Mouse (Mus musculus) liver, adult 2 months (tissue): ENCODE measurements at regions not wholly inside any gene's neighbourhood (a gene's known extent, or its start where the extent isn't known, plus 50 kb on each side); places are given as distances from the start of the nearest gene placed in this dataset.
A peak's percentile ranks its signal among the peaks of the same experiment; 100 is the strongest.

ENCODE experiments used
- DNase-seq: peaks from one replicate; pipeline ENCODE4 v3.0.0-alpha.2; 2011; ENCODE audit warnings: low read depth, low spot score; ENCODE audit errors: extremely low read depth
- H3K27ac ChIP-seq: fragments of 200-500 bp; replicated peaks from 2 replicates; pipeline ENCODE4 v1.5.1; 2012; ENCODE audit warnings: low read depth, mild to moderate bottlenecking, control low read depth, inconsistent platforms, low read length; ENCODE audit not compliant: insufficient read depth
- H3K27me3 ChIP-seq: fragments of 200-500 bp; 2 replicates; pipeline ENCODE4 v1.6.1; 2012; ENCODE audit warnings: mild to moderate bottlenecking, moderate library complexity, low read length, inconsistent platforms; ENCODE audit not compliant: control insufficient read depth, insufficient read depth
- H3K36me3 ChIP-seq: fragments of 200-500 bp; 2 replicates; pipeline ENCODE4 v1.6.1; 2012; ENCODE audit warnings: low read length, inconsistent platforms; ENCODE audit not compliant: control insufficient read depth, insufficient read depth
- H3K4me1 ChIP-seq: fragments of 200-500 bp; 2 replicates; pipeline ENCODE4 v1.6.1; 2011; ENCODE audit warnings: low read length; ENCODE audit not compliant: control insufficient read depth, insufficient read depth
- H3K4me3 ChIP-seq: fragments of 200-500 bp; 2 replicates; pipeline ENCODE4 v1.5.1; 2011; ENCODE audit warnings: low read depth, mild to moderate bottlenecking, control low read depth, low read length, moderate library complexity; ENCODE audit not compliant: insufficient read depth
- H3K79me2 ChIP-seq: fragments of 200-500 bp; 2 replicates; pipeline ENCODE4 v1.6.1; 2012; ENCODE audit warnings: inconsistent platforms, mild to moderate bottlenecking, low read length, moderate library complexity; ENCODE audit not compliant: control insufficient read depth, insufficient read depth
- H3K9ac ChIP-seq: fragments of 200-500 bp; 2 replicates; pipeline ENCODE4 v1.6.1; 2012; ENCODE audit warnings: low read depth, mild to moderate bottlenecking, control low read depth, inconsistent platforms, low read length
- CTCF ChIP-seq: fragments of 200-500 bp; IDR thresholded peaks from 2 replicates; pipeline ENCODE4 v1.5.1; 2011; ENCODE audit warnings: low read depth, low read length, control low read depth
- POLR2A ChIP-seq: fragments of 200-500 bp; IDR thresholded peaks from 2 replicates; pipeline ENCODE4 v1.6.1; 2011; ENCODE audit warnings: low read length, control low read depth; ENCODE audit not compliant: insufficient read depth; ENCODE audit errors: extremely low read depth
- WGBS: fragments of 180-500 bp; shearing (Covaris S2); methylation state at CpG from one replicate; pipeline ENCODE4 v1.1.7; 2018; 5-methylcytosine and 5-hydroxymethylcytosine counted together

- no peaks in the 10 kb centered on the region for H3K79me2 ChIP-seq
- no peak for DNase-seq
- no peaks in the 10 kb centered on the region for H3K4me1 ChIP-seq
- H3K36me3 ChIP-seq, result no peaks in the 10 kb centered on the region
- no peak overlapping the region for H3K4me3 ChIP-seq
- no peak overlapping the region for H3K27ac ChIP-seq
- no peak for TF ChIP-seq POLR2A
- no peak for TF ChIP-seq CTCF
- no peaks in the 10 kb centered on the region for H3K27me3 ChIP-seq
- no peak overlapping the region for H3K9ac ChIP-seq
- 83% methylated on average over 24 of the region's 24 CpGs for WGBS
Measured at GRCm38 (mm10) chr16:30171381-30172079, 95.8 kb downstream of the Cpn2 start.

GRCm38 (mm10) chr16:30172136-30172731, 95.1 kb downstream of the Cpn2 start:
- Histone ChIP-seq H3K27ac (no peak overlapping the region), H3K27me3 (no peaks in the 10 kb centered on the region), H3K79me2 (no peaks in the 10 kb centered on the region), H3K4me3 (no peak overlapping the region), H3K4me1 (no peaks in the 10 kb centered on the region), H3K9ac (no peak overlapping the region), H3K36me3 (no peaks in the 10 kb centered on the region)
- no peak for TF ChIP-seq CTCF
- no peak for TF ChIP-seq POLR2A
- no peak for DNase-seq
- 87% methylated on average over 13 of the region's 13 CpGs for WGBS

GRCm38 (mm10) chr16:30172798-30173202, 94.5 kb downstream of the Cpn2 start:
- no peaks in the 10 kb centered on the region for H3K27me3 ChIP-seq
- 83% methylated on average over 9 of the region's 9 CpGs for WGBS
- H3K27ac ChIP-seq, result no peak overlapping the region
- no peaks in the 10 kb centered on the region; the same call in 1 of the 2 replicates for H3K4me1 ChIP-seq
- H3K9ac ChIP-seq, result no peak overlapping the region
- no peaks in the 10 kb centered on the region for H3K36me3 ChIP-seq
- no peak for DNase-seq
- no peak overlapping the region for H3K4me3 ChIP-seq
- TF ChIP-seq CTCF (no peak), POLR2A (no peak)
- H3K79me2 ChIP-seq, result no peaks in the 10 kb centered on the region

GRCm38 (mm10) chr16:30173953-30174874, 93.1 kb downstream of the Cpn2 start:
- Histone ChIP-seq H3K4me1 (no peaks in the 10 kb centered on the region; the same call in 1 of the 2 replicates), H3K36me3 (no peaks in the 10 kb centered on the region), H3K27me3 (no peaks in the 10 kb centered on the region), H3K4me3 (no peak overlapping the region), H3K27ac (no peak overlapping the region), H3K79me2 (no peaks in the 10 kb centered on the region), H3K9ac (no peak overlapping the region)
- DNase-seq, result peak; percentile 17
- WGBS, result 33% methylated on average over 8 of the region's 8 CpGs
- no peak for TF ChIP-seq POLR2A
- TF ChIP-seq CTCF, result no peak

GRCm38 (mm10) chr16:30176306-30176705, 91.0 kb downstream of the Cpn2 start:
- no peak overlapping the region for H3K27ac ChIP-seq
- H3K36me3 ChIP-seq, result no peaks in the 10 kb centered on the region
- WGBS, result 83% methylated on average over 5 of the region's 5 CpGs
- no peaks in the 10 kb centered on the region for H3K79me2 ChIP-seq
- TF ChIP-seq POLR2A (no peak), CTCF (no peak)
- no peak overlapping the region for H3K9ac ChIP-seq
- no peaks in the 10 kb centered on the region for H3K27me3 ChIP-seq
- H3K4me3 ChIP-seq, result no peak overlapping the region
- H3K4me1 ChIP-seq, result no peaks in the 10 kb centered on the region; the same call in 1 of the 2 replicates
- no peak for DNase-seq
